ENCODE assay signal across 27 mouse cellular contexts in the genomic region with DNA sequence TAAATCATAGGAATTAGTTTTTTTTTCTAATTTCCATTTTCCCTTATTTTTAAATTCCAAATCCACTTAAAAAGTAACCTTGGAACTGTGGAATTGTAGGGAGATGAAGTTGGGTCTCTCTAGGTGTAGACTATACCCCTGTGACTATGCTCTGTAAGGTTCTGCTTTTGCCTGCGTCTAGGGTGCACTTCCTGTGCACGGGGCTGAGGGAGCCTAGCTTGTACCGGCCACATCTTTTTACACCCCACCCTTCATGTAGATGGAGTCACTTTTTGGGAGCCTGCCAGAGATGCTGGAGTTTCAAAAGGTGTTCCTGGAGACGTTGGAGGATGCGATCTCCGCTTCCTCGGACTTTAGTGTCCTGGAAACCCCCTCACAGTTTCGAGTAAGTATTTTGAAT. TPM values are rescaled to one million over a fixed set of nuclear protein-coding genes. Genes with fewer than 3 reads are reported as not detected.
"Had no signal": no experiment of that assay in that cellular context is flagged by ENCODE, and none has a peak within 500 bp of the region (broad histone marks: within the 10 kb centered on the region; RNA-seq: fewer than 3 reads in every experiment).

No protein-coding gene starts in this region.

- H3K4me1 ChIP-seq: liver, embryonic 13.5 days; midbrain, embryonic 10.5 days; midbrain, embryonic 13.5 days; stomach, embryonic 15.5 days had no signal

- H3K4me2 ChIP-seq: liver, embryonic 13.5 days; midbrain, embryonic 13.5 days; stomach, embryonic 15.5 days had no signal

- H3K4me3 ChIP-seq: layer of hippocampus, adult 2 months; liver, embryonic 13.5 days; megakaryocyte, embryonic 14.5 days; midbrain, embryonic 10.5 days; midbrain, embryonic 13.5 days; myocyte; stomach, embryonic 15.5 days had no signal

- ATAC-seq: midbrain, embryonic 13.5 days; midbrain, embryonic 16.5 days had no signal

- H3K36me3 ChIP-seq: liver, embryonic 13.5 days; midbrain, embryonic 10.5 days; midbrain, embryonic 13.5 days; stomach, embryonic 15.5 days had no signal

- H3K9ac ChIP-seq: liver, embryonic 13.5 days; midbrain, embryonic 13.5 days; stomach, embryonic 15.5 days had no signal

- DNase-seq: kidney, adult 18-20 months; kidney, adult 9 months; kidney, postnatal 25 days; layer of hippocampus, adult 9-11 months; liver, embryonic 13.5 days; lung, adult 2 months; lung, postnatal 14 days; lung, postnatal 4 days; right cerebral cortex, adult 18-20 months; right cerebral cortex, postnatal 14 days; right cerebral cortex, postnatal 4 days; thymus, adult 2 months; thymus, postnatal 14 days had no signal

- H3K9me3 ChIP-seq: liver, embryonic 13.5 days; megakaryocyte, embryonic 14.5 days; midbrain, embryonic 10.5 days; midbrain, embryonic 13.5 days; stomach, embryonic 15.5 days had no signal

- H3K27me3 ChIP-seq: liver, embryonic 13.5 days; midbrain, embryonic 13.5 days; stomach, embryonic 15.5 days had no signal

- H3K27ac ChIP-seq: kidney, postnatal 0 days; layer of hippocampus, adult 2 months; liver, embryonic 13.5 days; midbrain, embryonic 10.5 days; midbrain, embryonic 13.5 days; stomach, embryonic 15.5 days had no signal

RNA-seq across cellular contexts. Expression of a gene that starts 25.8 kb away (rescaled TPM):
- total RNA-seq: layer of hippocampus, postnatal 25 days; liver, adult 2 months had no signal
- polyA plus RNA-seq: liver, embryonic 13.5 days; lung, embryonic 16.5 days; midbrain, embryonic 10.5 days; midbrain, embryonic 13.5 days; neural tube, embryonic 11.5 days; neural tube, embryonic 14.5 days; testis, adult 2 months; thymus, adult 2 months had no signal
